In genomic region chr11:76667807-76668206, GRCm38 (mm10) we compare ENCODE assay signal across 25 mouse cellular contexts. TPM values are rescaled to one million over a fixed set of nuclear protein-coding genes. Genes with fewer than 3 reads are reported as not detected.
"Had no signal": no experiment of that assay in that cellular context is flagged by ENCODE, and none has a peak within 500 bp of the region (broad histone marks: within the 10 kb centered on the region; RNA-seq: fewer than 3 reads in every experiment).

No protein-coding gene starts in this region.

- ATAC-seq: lung, postnatal 0 days; midbrain, embryonic 15.5 days had no signal

- H3K4me2 ChIP-seq: lung, embryonic 15.5 days; midbrain, embryonic 12.5 days; midbrain, embryonic 15.5 days; neural tube, embryonic 13.5 days; stomach, embryonic 15.5 days had no signal

- DNase-seq: lung, adult 18-20 months; lung, postnatal 14 days; lung, postnatal 36 days; right cerebral cortex, postnatal 14 days; thymus, adult 2 months; thymus, postnatal 25 days; thymus, postnatal 4 days had no signal

- H3K9me3 ChIP-seq: lung, embryonic 15.5 days; midbrain, embryonic 10.5 days; midbrain, embryonic 12.5 days; midbrain, embryonic 15.5 days; neural tube, embryonic 13.5 days; stomach, embryonic 15.5 days had no signal

- H3K4me3 ChIP-seq: lung, embryonic 15.5 days; midbrain, embryonic 10.5 days; midbrain, embryonic 12.5 days; midbrain, embryonic 15.5 days; neural tube, embryonic 13.5 days; stomach, embryonic 15.5 days had no signal

- H3K9ac ChIP-seq: liver, embryonic 14.5 days; lung, embryonic 15.5 days; midbrain, embryonic 12.5 days; midbrain, embryonic 15.5 days; neural tube, embryonic 13.5 days; stomach, embryonic 15.5 days had no signal

- H3K36me3 ChIP-seq: lung, embryonic 15.5 days; midbrain, embryonic 10.5 days; midbrain, embryonic 12.5 days; midbrain, embryonic 15.5 days; neural tube, embryonic 13.5 days; stomach, embryonic 15.5 days had no signal

- H3K27ac ChIP-seq: liver, embryonic 14.5 days; lung, embryonic 15.5 days; macrophage; midbrain, embryonic 10.5 days; midbrain, embryonic 12.5 days; midbrain, embryonic 15.5 days; neural tube, embryonic 13.5 days; stomach, embryonic 15.5 days; stomach, postnatal 0 days had no signal

RNA-seq across cellular contexts. Expression of gene Bhlha9, which starts 4.5 kb away (rescaled TPM):
- total RNA-seq: megakaryocyte-erythroid progenitor cell, adult 5-6 weeks; monocyte, adult 5-6 weeks; neutrophil, adult 5-6 weeks had no signal
- polyA plus RNA-seq: liver, embryonic 14.5 days; liver, embryonic 16.5 days; lung, embryonic 15.5 days; lung, postnatal 0 days; macrophage; midbrain, embryonic 12.5 days; neural tube, embryonic 11.5 days; spleen, adult 2 months; stomach, postnatal 0 days; thymus, adult 2 months; urinary bladder, adult 2 months had no signal

RNA-seq across cellular contexts. Expression of gene Trarg1, which starts 11.8 kb away (rescaled TPM):
- total RNA-seq: megakaryocyte, adult 5-6 weeks; megakaryocyte-erythroid progenitor cell, adult 5-6 weeks; monocyte, adult 5-6 weeks; neutrophil, adult 5-6 weeks had no signal
- polyA plus RNA-seq: liver, embryonic 14.5 days; liver, embryonic 16.5 days; macrophage; midbrain, embryonic 12.5 days had no signal
